Mouse (Mus musculus) heart, adult 2 months (tissue): ENCODE measurements around the gene Slc9a2.

ENCODE experiments used
- CTCF ChIP-seq: fragments of 200-600 bp; IDR thresholded peaks from 2 replicates; pipeline ENCODE4 v1.8.1; 2022; ENCODE audit warnings: antibody characterized with exemption, mild to moderate bottlenecking, moderate library complexity
- EP300 ChIP-seq: fragments of 200-500 bp; IDR thresholded peaks from 2 replicates; pipeline ENCODE4 v1.6.1; 2011; ENCODE audit warnings: low read depth, low read length, control low read depth; ENCODE audit not compliant: insufficient read depth
- POLR2A ChIP-seq: fragments of 200-500 bp; IDR thresholded peaks from 2 replicates; pipeline ENCODE4 v1.6.1; 2011; ENCODE audit warnings: mild to moderate bottlenecking, low read depth, low read length, control low read depth; ENCODE audit not compliant: insufficient read depth

DNA sequence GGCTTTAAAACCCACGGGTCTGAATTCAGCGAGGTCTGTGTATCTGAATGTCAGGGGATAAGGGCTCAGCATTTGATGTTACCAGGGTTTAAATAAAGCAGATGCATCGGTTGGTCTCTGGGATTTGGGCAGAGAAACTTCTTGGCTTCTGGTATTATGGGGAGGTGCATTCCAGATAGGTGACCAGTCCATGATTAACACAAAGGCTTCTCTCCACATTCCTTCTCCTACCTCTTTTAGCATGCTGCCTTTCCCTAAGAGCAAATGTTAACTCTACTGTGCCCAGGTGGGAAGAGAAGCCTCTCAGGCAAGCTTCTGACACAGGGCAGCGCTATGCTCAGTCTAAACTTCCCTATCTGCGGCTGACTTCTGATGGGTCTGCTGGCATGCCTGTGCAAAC is 92.9 kb downstream of the Slc9a2 start:
- no peak for TF ChIP-seq CTCF
- no peak for TF ChIP-seq POLR2A
- no peak for TF ChIP-seq EP300
